Mouse (Mus musculus) frontal cortex, postnatal 10 days (tissue): ENCODE measurements around the gene Lhb.
"Not testable (repeated sequence)": the region's sequence is repeated elsewhere in the genome, so short reads cannot be mapped to it uniquely, and the experiment has no call there.

Experiments used
- DNase-seq, 2 experiments: peaks; one replicate each; pipeline ENCODE4 v3.0.0; 2022; ENCODE audit warnings: low spot score in 2 of 2, mixed read lengths in 1 of 2

Gene Lhb

GRCm38 (mm10) chr7:45455932-45456696 is 35.5 kb downstream of the Lhb start:
- no peak for DNase-seq

GRCm38 (mm10) chr7:45456721-45457203 is 36.1 kb downstream of the Lhb start:
- DNase-seq = no peak

- DNase-seq = no peak
Observed at GRCm38 (mm10) chr7:45457204-45458060, 36.8 kb downstream of the Lhb start.

- peak in 1 of 2 experiments; percentile 76 for DNase-seq
Observed at GRCm38 (mm10) chr7:45458748-45459563, 38.3 kb downstream of the Lhb start.

- DNase-seq = peak; percentile 97 to 98
Observed at GRCm38 (mm10) chr7:45459564-45460140, 39.0 kb downstream of the Lhb start, which contains the start of gene Ftl1. Gene Ftl1 (minus strand): TSS chr7:45459884.

GRCm38 (mm10) chr7:45460377-45460776 is 39.8 kb downstream of the Lhb start:
- no peak for DNase-seq

- DNase-seq = peak in 1 of 2 experiments; percentile 54
Observed at GRCm38 (mm10) chr7:45460860-45461314, 40.3 kb downstream of the Lhb start.

- DNase-seq = no peak
Observed at GRCm38 (mm10) chr7:45461326-45461725, 40.7 kb downstream of the Lhb start.

- no peak for DNase-seq
Observed at GRCm38 (mm10) chr7:45461781-45462180, 41.2 kb downstream of the Lhb start.

GRCm38 (mm10) chr7:45462325-45462724 is 41.7 kb downstream of the Lhb start:
- DNase-seq = no peak

- not testable (repeated sequence) for DNase-seq
Observed at GRCm38 (mm10) chr7:45462868-45463267, 42.2 kb downstream of the Lhb start.

- DNase-seq = no peak
Observed at GRCm38 (mm10) chr7:45463987-45464778, 43.6 kb downstream of the Lhb start.

GRCm38 (mm10) chr7:45465112-45465511 is 44.5 kb downstream of the Lhb start:
- no peak for DNase-seq

GRCm38 (mm10) chr7:45465549-45465948 is 44.9 kb downstream of the Lhb start:
- DNase-seq = no peak

GRCm38 (mm10) chr7:45466283-45467089 is 45.9 kb downstream of the Lhb start, which contains the start of gene Bax:
Gene Bax (minus strand): TSS chr7:45466898.
- peak; percentile 96 for DNase-seq

- no peak for DNase-seq
Observed at GRCm38 (mm10) chr7:45467090-45467670, 46.6 kb downstream of the Lhb start.

GRCm38 (mm10) chr7:45470869-45471268 is 50.2 kb downstream of the Lhb start:
- peak in 1 of 2 experiments; percentile 57 for DNase-seq
